Mouse (Mus musculus): ENCODE measurements around the gene Ascc2. TPM values are rescaled to one million over a fixed set of nuclear protein-coding genes. Genes with fewer than 3 reads are reported as not detected.
A peak's percentile ranks its signal among the peaks of the same experiment; 100 is the strongest.

Ascc2 gene
- polyA plus RNA-seq, 1 experiment from 2014 or later, result 21.7 TPM

DNA sequence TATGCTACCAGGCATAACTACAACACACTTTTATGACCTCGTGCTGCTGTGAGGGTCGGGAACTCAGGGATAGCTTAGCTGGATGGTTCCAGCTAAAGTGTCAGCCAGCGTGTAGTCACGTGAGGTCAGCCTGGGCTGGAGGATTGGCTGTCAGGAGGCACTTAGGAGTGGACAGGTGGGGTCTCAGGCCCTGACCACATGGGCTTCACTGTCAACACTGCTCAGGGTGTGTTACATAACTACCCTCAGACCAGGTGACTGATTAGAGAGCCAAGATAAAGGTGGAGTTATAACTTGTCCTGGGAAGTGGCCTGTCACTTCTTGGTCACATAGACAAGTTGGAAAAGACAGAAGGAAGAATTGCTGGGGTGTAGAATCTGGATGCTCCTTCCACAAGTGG, 78.0 kb downstream of the Ascc2 start:
- H3K36me3 ChIP-seq (ENCODE audit: control insufficient read depth, insufficient read depth, low read length), result no peaks in the 10 kb centered on the region
- WGBS, result 93% methylated on average over 4 of the region's 4 CpGs
- no peak for DNase-seq
- H3K9me3 ChIP-seq (ENCODE audit: control insufficient read depth, low read length), result no peaks in the 10 kb centered on the region
- no peaks in the 10 kb centered on the region for H3K27me3 ChIP-seq (ENCODE audit: control insufficient read depth, insufficient read depth, low read length)
- H3K4me2 ChIP-seq (ENCODE audit: low read length), result no peak overlapping the region
- no peak overlapping the region for H3K9ac ChIP-seq (replicated peaks; ENCODE audit: low read length)
- no peak overlapping the region for H3K27ac ChIP-seq (replicated peaks; ENCODE audit: low read depth, low read length)
- ATAC-seq (ENCODE audit: low FRiP score, low TSS enrichment), result no peak
- H3K4me1 ChIP-seq (ENCODE audit: control insufficient read depth, insufficient read depth, low read length), result no peaks in the 10 kb centered on the region
- H3K4me3 ChIP-seq (replicated peaks; ENCODE audit: low read depth, low read length), result no peak overlapping the region

- H3K4me1 ChIP-seq (ENCODE audit: control insufficient read depth, insufficient read depth, low read length), result no peaks in the 10 kb centered on the region
- no peaks in the 10 kb centered on the region for H3K27me3 ChIP-seq (ENCODE audit: control insufficient read depth, insufficient read depth, low read length)
- H3K9ac ChIP-seq (replicated peaks; ENCODE audit: low read length), result no peak overlapping the region
- DNase-seq (no peak), ATAC-seq (ENCODE audit: low FRiP score, low TSS enrichment) (no peak)
- 89% methylated on average over 5 of the region's 5 CpGs for WGBS
- H3K4me3 ChIP-seq (replicated peaks; ENCODE audit: low read depth, low read length), result no peak overlapping the region
- H3K9me3 ChIP-seq (ENCODE audit: control insufficient read depth, low read length), result no peaks in the 10 kb centered on the region
- no peak overlapping the region for H3K4me2 ChIP-seq (ENCODE audit: low read length)
- H3K27ac ChIP-seq (replicated peaks; ENCODE audit: low read depth, low read length), result no peak overlapping the region
- H3K36me3 ChIP-seq (ENCODE audit: control insufficient read depth, insufficient read depth, low read length), result no peaks in the 10 kb centered on the region
Measured at GRCm38 (mm10) chr11:4716530-4717236, 79.1 kb downstream of the Ascc2 start.

DNA sequence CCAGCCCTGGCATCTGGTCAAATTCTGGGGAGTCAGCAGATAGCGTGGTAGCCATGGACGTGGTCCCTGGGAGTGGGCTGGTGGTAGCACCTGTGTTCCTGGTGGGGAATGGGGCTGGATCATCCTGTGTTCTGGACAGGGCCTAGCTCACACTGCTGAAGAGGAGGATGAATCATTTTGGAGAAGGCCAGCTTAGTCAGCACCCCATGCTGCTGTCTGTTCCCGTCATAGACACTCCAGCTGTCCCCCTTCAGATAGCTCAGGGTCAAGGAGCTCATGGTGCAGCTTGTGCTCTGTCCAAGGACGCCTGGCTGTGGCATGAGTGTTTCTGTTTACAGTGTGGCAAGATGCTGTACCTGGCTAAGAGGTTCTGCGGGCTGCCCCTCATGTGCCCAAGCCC, 81.0 kb downstream of the Ascc2 start:
- WGBS, result 84% methylated on average over 5 of the region's 5 CpGs
- no peaks in the 10 kb centered on the region for H3K27me3 ChIP-seq (ENCODE audit: control insufficient read depth, insufficient read depth, low read length)
- no peak overlapping the region for H3K27ac ChIP-seq (replicated peaks; ENCODE audit: low read depth, low read length)
- DNase-seq (no peak), ATAC-seq (ENCODE audit: low FRiP score, low TSS enrichment) (no peak)
- no peak overlapping the region for H3K9ac ChIP-seq (replicated peaks; ENCODE audit: low read length)
- no peak overlapping the region for H3K4me3 ChIP-seq (replicated peaks; ENCODE audit: low read depth, low read length)
- H3K4me2 ChIP-seq (ENCODE audit: low read length), result no peak overlapping the region
- H3K9me3 ChIP-seq (ENCODE audit: control insufficient read depth, low read length), result no peaks in the 10 kb centered on the region
- H3K36me3 ChIP-seq (ENCODE audit: control insufficient read depth, insufficient read depth, low read length), result peaks cover 9% of the 10 kb centered on the region; the same call in 1 of the 2 replicates
- no peaks in the 10 kb centered on the region for H3K4me1 ChIP-seq (ENCODE audit: control insufficient read depth, insufficient read depth, low read length)

- Histone ChIP-seq H3K4me3 (replicated peaks; ENCODE audit: low read depth, low read length) (no peak overlapping the region), H3K27me3 (ENCODE audit: control insufficient read depth, insufficient read depth, low read length) (no peaks in the 10 kb centered on the region), H3K9ac (replicated peaks; ENCODE audit: low read length) (no peak overlapping the region), H3K9me3 (ENCODE audit: control insufficient read depth, low read length) (no peaks in the 10 kb centered on the region), H3K36me3 (ENCODE audit: control insufficient read depth, insufficient read depth, low read length) (peaks cover 20% of the 10 kb centered on the region; the same call in 1 of the 2 replicates), H3K4me1 (ENCODE audit: control insufficient read depth, insufficient read depth, low read length) (no peaks in the 10 kb centered on the region), H3K4me2 (ENCODE audit: low read length) (no peak overlapping the region), H3K27ac (replicated peaks; ENCODE audit: low read depth, low read length) (no peak overlapping the region)
- DNase-seq (no peak), ATAC-seq (ENCODE audit: low FRiP score, low TSS enrichment) (no peak)
- 88% methylated on average over 9 of the region's 9 CpGs for WGBS
Measured at GRCm38 (mm10) chr11:4719961-4720360, 82.4 kb downstream of the Ascc2 start.

DNA sequence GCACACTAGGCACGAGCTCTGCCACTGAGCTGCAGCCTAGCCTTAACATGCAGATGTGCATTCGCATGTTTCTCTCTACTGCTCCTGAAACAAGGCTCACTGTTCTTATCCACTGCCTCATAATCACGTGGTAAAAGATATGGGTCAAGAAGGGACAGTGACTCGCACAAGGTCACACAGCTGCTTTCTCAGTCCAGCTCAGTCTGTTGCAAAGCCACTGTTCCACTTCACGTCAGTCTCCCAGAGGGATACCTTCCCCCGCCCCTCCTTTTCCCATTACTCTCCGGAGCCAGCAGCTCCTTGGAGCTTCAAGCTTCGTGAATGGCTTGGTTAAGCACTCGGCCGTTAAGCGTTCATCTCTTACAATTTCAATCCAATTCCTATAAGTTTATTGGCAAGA, 82.8 kb downstream of the Ascc2 start:
- no peak for ATAC-seq (ENCODE audit: low FRiP score, low TSS enrichment)
- Histone ChIP-seq H3K27ac (replicated peaks; ENCODE audit: low read depth, low read length) (no peak overlapping the region), H3K9me3 (ENCODE audit: control insufficient read depth, low read length) (no peaks in the 10 kb centered on the region), H3K4me2 (ENCODE audit: low read length) (no peak overlapping the region), H3K27me3 (ENCODE audit: control insufficient read depth, insufficient read depth, low read length) (no peaks in the 10 kb centered on the region), H3K36me3 (ENCODE audit: control insufficient read depth, insufficient read depth, low read length) (peaks cover 25% of the 10 kb centered on the region), H3K9ac (replicated peaks; ENCODE audit: low read length) (no peak overlapping the region), H3K4me3 (replicated peaks; ENCODE audit: low read depth, low read length) (no peak overlapping the region), H3K4me1 (ENCODE audit: control insufficient read depth, insufficient read depth, low read length) (no peaks in the 10 kb centered on the region)
- WGBS, result 60% methylated on average over 11 of the region's 11 CpGs
- DNase-seq, result peak; percentile 27

DNA sequence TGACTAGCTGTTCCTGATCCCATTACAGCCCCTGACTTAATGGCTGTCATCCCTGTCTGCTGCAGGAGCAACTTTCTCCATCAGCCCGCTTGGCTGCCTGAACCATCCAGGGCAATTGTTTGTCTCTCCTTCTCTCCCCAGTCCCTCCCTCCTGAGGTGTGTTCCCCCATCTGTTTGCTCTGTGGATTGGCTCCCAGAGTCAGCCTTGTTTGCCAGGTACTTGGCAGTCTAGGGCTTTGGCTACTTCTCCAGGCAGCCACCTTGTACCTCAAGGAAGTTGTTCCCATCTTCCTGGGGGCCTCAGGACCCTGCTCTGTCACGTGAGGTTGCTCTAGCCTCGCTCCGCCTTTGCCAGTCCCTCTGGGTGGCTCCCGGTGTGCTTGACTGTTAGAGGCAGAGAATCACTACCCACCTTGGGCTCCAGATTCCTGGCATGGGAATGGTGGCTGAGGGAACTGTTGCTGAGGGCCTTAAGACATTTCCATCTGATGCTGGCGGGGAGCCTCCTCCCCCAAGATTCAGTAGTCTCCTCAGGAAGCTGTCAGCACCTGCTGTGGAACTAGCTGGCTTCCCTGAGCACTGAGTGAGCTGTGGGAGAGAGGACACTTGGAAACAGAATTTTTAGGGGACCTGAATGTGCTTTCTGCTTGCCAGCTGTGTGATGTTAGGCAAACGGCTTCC, 83.5 kb downstream of the Ascc2 start:
- Histone ChIP-seq H3K9me3 (ENCODE audit: control insufficient read depth, low read length) (no peaks in the 10 kb centered on the region), H3K9ac (replicated peaks; ENCODE audit: low read length) (no peak overlapping the region), H3K4me1 (ENCODE audit: control insufficient read depth, insufficient read depth, low read length) (no peaks in the 10 kb centered on the region), H3K27me3 (ENCODE audit: control insufficient read depth, insufficient read depth, low read length) (no peaks in the 10 kb centered on the region), H3K4me3 (replicated peaks; ENCODE audit: low read depth, low read length) (no peak overlapping the region), H3K27ac (replicated peaks; ENCODE audit: low read depth, low read length) (no peak overlapping the region), H3K4me2 (ENCODE audit: low read length) (no peak overlapping the region), H3K36me3 (ENCODE audit: control insufficient read depth, insufficient read depth, low read length) (peaks cover 28% of the 10 kb centered on the region)
- no peak for ATAC-seq (ENCODE audit: low FRiP score, low TSS enrichment)
- WGBS, result 64% methylated on average over 7 of the region's 7 CpGs
- DNase-seq, result no peak

DNA sequence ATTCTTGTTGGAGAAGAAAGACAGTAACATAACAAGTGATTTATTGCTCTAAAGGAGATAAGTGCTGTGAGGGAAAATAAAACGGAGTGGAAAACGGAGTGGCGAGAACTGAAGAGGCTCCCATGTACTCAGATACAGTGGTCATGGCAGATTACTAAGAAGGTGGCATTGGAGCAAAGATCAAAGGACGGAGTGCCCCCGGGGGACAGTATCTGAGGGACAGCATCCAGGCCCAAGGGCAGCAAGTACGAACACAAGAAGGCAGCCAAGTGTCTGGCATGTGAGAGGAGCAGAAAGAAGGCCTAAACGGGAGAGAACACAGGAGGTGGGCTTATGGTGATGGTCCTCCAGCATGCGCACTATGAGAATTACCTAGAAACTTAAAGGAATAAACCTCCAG, 84.2 kb downstream of the Ascc2 start:
- no peak overlapping the region for H3K4me3 ChIP-seq (replicated peaks; ENCODE audit: low read depth, low read length)
- H3K27me3 ChIP-seq (ENCODE audit: control insufficient read depth, insufficient read depth, low read length), result no peaks in the 10 kb centered on the region
- H3K9me3 ChIP-seq (ENCODE audit: control insufficient read depth, low read length), result no peaks in the 10 kb centered on the region
- no peak overlapping the region for H3K27ac ChIP-seq (replicated peaks; ENCODE audit: low read depth, low read length)
- H3K36me3 ChIP-seq (ENCODE audit: control insufficient read depth, insufficient read depth, low read length), result peaks cover 28% of the 10 kb centered on the region
- H3K4me1 ChIP-seq (ENCODE audit: control insufficient read depth, insufficient read depth, low read length), result no peaks in the 10 kb centered on the region
- ATAC-seq (ENCODE audit: low FRiP score, low TSS enrichment) (no peak), DNase-seq (no peak)
- WGBS, result 84% methylated on average over 8 of the region's 8 CpGs
- no peak overlapping the region for H3K9ac ChIP-seq (replicated peaks; ENCODE audit: low read length)
- H3K4me2 ChIP-seq (ENCODE audit: low read length), result no peak overlapping the region

DNA sequence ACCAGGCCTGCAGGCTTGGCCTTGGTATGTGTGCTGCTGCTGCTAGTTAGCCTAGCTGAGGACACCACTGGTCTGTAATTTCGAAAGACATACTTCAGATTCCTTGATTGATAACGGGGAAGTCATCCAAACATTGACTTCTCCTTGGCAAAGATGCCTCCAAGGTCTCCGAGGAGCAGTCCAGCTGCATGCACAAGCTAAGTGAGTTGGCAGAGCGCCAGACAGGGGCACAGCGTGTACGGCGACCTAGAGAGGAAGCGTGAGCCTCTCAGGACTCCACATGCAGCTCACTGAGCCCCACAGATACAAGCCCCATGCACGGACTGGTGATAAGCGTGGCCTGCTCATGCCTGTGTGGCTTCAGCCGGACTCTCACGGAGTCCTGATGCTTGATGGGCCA, 92.1 kb downstream of the Ascc2 start:
- Histone ChIP-seq H3K4me3 (replicated peaks; ENCODE audit: low read depth, low read length) (no peak overlapping the region), H3K36me3 (ENCODE audit: control insufficient read depth, insufficient read depth, low read length) (peaks cover 13% of the 10 kb centered on the region), H3K27me3 (ENCODE audit: control insufficient read depth, insufficient read depth, low read length) (no peaks in the 10 kb centered on the region), H3K9ac (replicated peaks; ENCODE audit: low read length) (no peak overlapping the region), H3K27ac (replicated peaks; ENCODE audit: low read depth, low read length) (no peak overlapping the region), H3K4me1 (ENCODE audit: control insufficient read depth, insufficient read depth, low read length) (no peaks in the 10 kb centered on the region), H3K4me2 (ENCODE audit: low read length) (no peak overlapping the region), H3K9me3 (ENCODE audit: control insufficient read depth, low read length) (no peaks in the 10 kb centered on the region)
- ATAC-seq (ENCODE audit: low FRiP score, low TSS enrichment) (no peak), DNase-seq (peak; percentile 73)
- 58% methylated on average over 12 of the region's 12 CpGs for WGBS

GRCm38 (mm10) chr11:4730096-4730495, 92.5 kb downstream of the Ascc2 start:
- H3K4me2 ChIP-seq (ENCODE audit: low read length), result no peak overlapping the region
- DNase-seq (no peak), ATAC-seq (ENCODE audit: low FRiP score, low TSS enrichment) (no peak)
- no peak overlapping the region for H3K9ac ChIP-seq (replicated peaks; ENCODE audit: low read length)
- WGBS, result 90% methylated on average over 6 of the region's 6 CpGs
- H3K9me3 ChIP-seq (ENCODE audit: control insufficient read depth, low read length), result no peaks in the 10 kb centered on the region
- peaks cover 9% of the 10 kb centered on the region for H3K36me3 ChIP-seq (ENCODE audit: control insufficient read depth, insufficient read depth, low read length)
- no peaks in the 10 kb centered on the region for H3K27me3 ChIP-seq (ENCODE audit: control insufficient read depth, insufficient read depth, low read length)
- H3K4me3 ChIP-seq (replicated peaks; ENCODE audit: low read depth, low read length), result no peak overlapping the region
- peaks cover 4% of the 10 kb centered on the region for H3K4me1 ChIP-seq (ENCODE audit: control insufficient read depth, insufficient read depth, low read length)
- no peak overlapping the region for H3K27ac ChIP-seq (replicated peaks; ENCODE audit: low read depth, low read length)
